Mouse (Mus musculus) liver, embryonic 15.5 days (tissue): ENCODE measurements around the gene Gp5. TPM values are rescaled to one million over a fixed set of nuclear protein-coding genes. Genes with fewer than 3 reads are reported as not detected.
A peak's percentile ranks its signal among the peaks of the same experiment; 100 is the strongest.

Source experiments
- ATAC-seq: fragments of 200-750 bp; cut with Nextera tagmentation; 2 replicates; pipeline ENCODE4 v1.8.0; 2017; ENCODE audit warnings: moderate number of reproducible peaks, mild to moderate bottlenecking, moderate library complexity; ENCODE audit not compliant: insufficient read depth
- H3K27ac ChIP-seq: fragments of 300-500 bp; sonication (generic); replicated peaks from 2 replicates; pipeline ENCODE4 v1.5.1; 2015; ENCODE audit warnings: mild to moderate bottlenecking, inconsistent platforms
- H3K27me3 ChIP-seq: fragments of 300-500 bp; sonication (generic); 2 replicates; pipeline ENCODE4 v1.6.1; 2015; ENCODE audit warnings: mild to moderate bottlenecking, inconsistent platforms
- H3K36me3 ChIP-seq: fragments of 300-500 bp; sonication (generic); replicated peaks from 2 replicates; pipeline ENCODE4 v1.6.1; 2015; ENCODE audit warnings: moderate library complexity, mild to moderate bottlenecking, inconsistent platforms
- H3K4me1 ChIP-seq: fragments of 300-500 bp; sonication (generic); replicated peaks from 2 replicates; pipeline ENCODE4 v1.6.1; 2015; ENCODE audit warnings: inconsistent platforms
- H3K4me2 ChIP-seq: fragments of 300-500 bp; sonication (generic); 2 replicates; pipeline ENCODE4 v1.6.1; 2015; ENCODE audit warnings: moderate library complexity, mild to moderate bottlenecking, inconsistent platforms
- H3K4me3 ChIP-seq: fragments of 300-500 bp; sonication (generic); replicated peaks from 2 replicates; pipeline ENCODE4 v1.5.1; 2015; ENCODE audit warnings: mild to moderate bottlenecking, inconsistent platforms
- H3K9ac ChIP-seq: fragments of 300-500 bp; sonication (generic); 2 replicates; pipeline ENCODE4 v1.6.1; 2015; ENCODE audit warnings: moderate library complexity, mild to moderate bottlenecking, inconsistent platforms
- H3K9me3 ChIP-seq: fragments of 300-500 bp; sonication (generic); replicated peaks from 2 replicates; pipeline ENCODE4 v1.6.1; 2016; ENCODE audit warnings: inconsistent platforms
- WGBS: fragments of 180-500 bp; shearing (Covaris S2); methylation state at CpG from one replicate; pipeline ENCODE4 v1.1.7; 2015; ENCODE audit warnings: mixed read lengths; ENCODE audit not compliant: insufficient replicate concordance; 5-methylcytosine and 5-hydroxymethylcytosine counted together
- polyA plus RNA-seq: library from polyadenylated mRNA; unstranded; fragments of >200 nt; fragmentation: Nextera tagmentation; extraction: Ambion mirVana; gene quantifications from 2 replicates; pipeline ENCODE4 v1.2.1, GENCODE M21; 2015

Gene Gp5
- polyA plus RNA-seq, 1 experiment from 2014 or later: 11.8 TPM

DNA sequence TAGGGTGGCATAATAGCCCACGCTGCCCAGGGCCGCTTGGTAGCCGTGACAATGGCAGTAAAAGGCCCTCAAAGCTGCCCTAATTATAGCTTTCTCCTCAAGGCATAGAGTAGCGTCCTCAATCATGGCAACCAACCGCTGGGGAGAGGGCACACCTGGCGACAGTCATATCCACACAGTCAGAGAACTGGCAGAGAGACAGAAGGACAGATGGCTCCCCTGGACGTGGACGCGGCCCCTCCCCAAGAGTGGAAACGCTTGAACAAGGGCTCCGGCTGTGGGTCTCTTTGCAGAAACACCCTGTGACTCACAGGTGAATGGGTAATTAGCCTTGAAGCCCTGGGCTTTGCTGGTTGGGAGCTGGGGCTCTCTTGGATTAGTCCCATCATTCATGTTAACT, 32.2 kb downstream of the Gp5 start:
- Histone ChIP-seq H3K36me3 (no peaks in the 10 kb centered on the region), H3K4me2 (no peak overlapping the region), H3K9me3 (no peaks in the 10 kb centered on the region), H3K9ac (no peak overlapping the region), H3K4me1 (peaks cover 6% of the 10 kb centered on the region; the same call in 1 of the 2 replicates), H3K27ac (no peak overlapping the region), H3K27me3 (peaks cover 33% of the 10 kb centered on the region), H3K4me3 (no peak overlapping the region)
- no peak for ATAC-seq
- WGBS: 68% methylated on average over 11 of the region's 11 CpGs

DNA sequence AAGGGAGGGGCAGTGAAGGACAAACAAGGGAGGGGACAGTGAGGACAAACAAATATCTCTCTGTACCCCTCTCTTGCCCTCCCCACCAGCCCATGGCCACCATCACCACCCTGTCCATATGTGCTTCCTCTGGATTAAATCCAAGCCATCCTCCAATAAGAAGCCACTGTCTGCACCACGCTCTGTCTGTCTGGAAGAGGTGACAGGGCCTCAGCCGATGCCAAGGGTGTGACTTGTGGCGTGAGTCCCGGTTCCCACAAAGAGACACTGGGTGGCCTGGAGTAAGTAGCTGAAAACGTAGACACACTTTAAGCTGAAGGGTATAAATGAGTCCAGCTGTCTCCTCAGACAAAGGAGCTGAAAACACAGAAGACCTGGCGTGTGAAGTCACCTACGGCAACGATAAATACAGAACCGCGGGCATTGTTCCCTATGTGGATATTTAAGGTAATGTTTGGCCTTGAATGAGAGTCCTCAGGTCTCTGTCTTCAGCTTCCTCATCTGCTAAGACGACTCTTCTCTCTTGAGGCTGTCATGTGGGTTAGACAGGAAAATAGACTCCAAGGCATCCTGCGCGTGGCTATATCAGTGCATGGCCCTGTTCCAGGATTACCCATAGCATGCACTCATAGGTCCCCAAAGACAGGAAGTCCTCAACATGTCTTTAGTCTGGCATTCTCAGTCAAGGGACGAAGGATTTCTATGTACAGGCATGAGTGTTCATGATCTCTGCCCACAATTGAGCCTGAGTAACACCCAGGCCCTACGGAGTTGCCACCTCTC, 34.8 kb downstream of the Gp5 start:
- Histone ChIP-seq H3K4me1 (no peaks in the 10 kb centered on the region), H3K4me2 (no peak overlapping the region), H3K27ac (no peak overlapping the region), H3K9ac (no peak overlapping the region), H3K36me3 (no peaks in the 10 kb centered on the region), H3K4me3 (no peak overlapping the region), H3K27me3 (peaks cover 8% of the 10 kb centered on the region; the same call in 1 of the 2 replicates), H3K9me3 (no peaks in the 10 kb centered on the region)
- 63% methylated on average over 15 of the region's 15 CpGs for WGBS
- ATAC-seq: no peak

GRCm38 (mm10) chr16:30273065-30273464, 37.5 kb downstream of the Gp5 start:
- 67% methylated on average over 8 of the region's 8 CpGs for WGBS
- Histone ChIP-seq H3K27ac (no peak overlapping the region), H3K4me2 (no peak overlapping the region), H3K9ac (no peak overlapping the region), H3K27me3 (no peaks in the 10 kb centered on the region), H3K4me1 (no peaks in the 10 kb centered on the region), H3K9me3 (no peaks in the 10 kb centered on the region), H3K36me3 (no peaks in the 10 kb centered on the region), H3K4me3 (no peak overlapping the region)
- ATAC-seq: no peak

DNA sequence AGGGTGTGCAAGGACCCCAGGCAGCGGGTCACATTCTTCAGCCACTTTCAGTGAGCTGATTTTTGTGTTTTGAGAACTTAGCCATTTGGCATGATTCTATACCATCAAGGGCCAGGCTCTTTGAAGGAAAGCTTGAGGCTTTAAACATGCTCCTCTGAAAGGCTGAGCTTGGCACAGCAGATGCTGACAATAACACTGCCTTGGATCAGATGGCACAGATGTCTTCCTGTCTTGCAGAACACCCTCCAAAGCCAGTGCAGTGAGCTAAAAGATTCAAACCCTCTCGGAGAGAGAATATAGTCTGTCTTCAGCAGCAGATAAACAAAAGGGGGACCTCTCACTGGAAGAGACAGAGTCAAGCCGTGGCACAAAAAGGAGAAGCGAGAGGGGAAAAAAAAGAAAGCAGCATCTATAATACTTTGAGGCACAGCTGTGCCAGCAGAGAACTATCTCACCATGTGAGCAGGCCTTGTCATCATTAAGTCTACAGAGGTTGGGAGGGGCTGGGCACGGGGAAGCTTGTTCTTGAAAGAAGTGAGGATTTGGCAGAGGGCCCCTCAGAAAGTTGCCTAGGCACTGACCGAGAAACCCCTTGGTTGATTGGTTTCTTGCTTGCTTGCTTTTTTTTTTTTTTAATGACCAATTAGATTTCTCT, 38.5 kb downstream of the Gp5 start:
- ATAC-seq: no peak
- H3K9me3 ChIP-seq: no peaks in the 10 kb centered on the region
- no peak overlapping the region for H3K27ac ChIP-seq

GRCm38 (mm10) chr16:30271223-30271761, 39.3 kb downstream of the Gp5 start:
- no peaks in the 10 kb centered on the region for H3K9me3 ChIP-seq
- ATAC-seq: no peak
- no peak overlapping the region for H3K9ac ChIP-seq
- H3K36me3 ChIP-seq: no peaks in the 10 kb centered on the region
- H3K27ac ChIP-seq: no peak overlapping the region
- 54% methylated on average over 8 of the region's 8 CpGs for WGBS
- no peak overlapping the region for H3K4me2 ChIP-seq
- no peak overlapping the region for H3K4me3 ChIP-seq
- no peaks in the 10 kb centered on the region for H3K27me3 ChIP-seq
- no peaks in the 10 kb centered on the region for H3K4me1 ChIP-seq

More for the DNA sequence above, 38.5 kb downstream of the Gp5 start:
- Histone ChIP-seq H3K27me3 (no peaks in the 10 kb centered on the region), H3K4me3 (no peak overlapping the region), H3K4me2 (no peak overlapping the region), H3K4me1 (no peaks in the 10 kb centered on the region), H3K36me3 (no peaks in the 10 kb centered on the region), H3K9ac (no peak overlapping the region)
- 51% methylated on average over 6 of the region's 6 CpGs for WGBS

DNA sequence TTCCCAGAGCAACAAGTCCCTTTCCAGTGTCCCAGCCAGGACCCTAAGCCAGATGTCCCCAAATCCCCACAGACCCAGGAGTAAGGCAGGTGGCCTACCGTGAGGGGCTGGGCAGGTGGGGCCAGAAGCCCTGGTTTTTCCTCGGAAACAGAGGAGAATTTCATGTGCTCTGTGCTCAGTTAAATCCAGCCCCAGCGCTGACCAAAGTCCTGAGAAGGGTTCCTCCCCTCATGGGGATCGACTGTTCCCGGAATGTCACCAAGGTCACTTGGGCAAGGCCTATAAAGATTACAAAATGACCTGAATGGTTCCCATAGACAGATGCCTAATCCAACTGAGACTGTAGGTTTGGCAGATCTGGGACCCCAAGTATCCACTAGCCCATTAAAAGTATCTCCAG, 43.2 kb downstream of the Gp5 start, which contains the start of gene Cpn2:
Gene Cpn2, minus strand, starts transcription at position 141 of the 400 bp plus-strand sequence.
- H3K9me3 ChIP-seq: no peaks in the 10 kb centered on the region
- peak within 1 kb of the TSS; percentile 39; the same call in 1 of the 2 replicates for H3K9ac ChIP-seq
- 0 out of 2 replicates have a peak, but pooled peaks cover 2% of the 10 kb centered on the region for H3K4me1 ChIP-seq
- H3K4me2 ChIP-seq: peak within 1 kb of the TSS; percentile 52
- peak; percentile 51; the same call in 1 of the 2 replicates for ATAC-seq
- H3K27me3 ChIP-seq: no peaks in the 10 kb centered on the region
- peak within 1 kb of the TSS; percentile 66 for H3K27ac ChIP-seq
- WGBS: 58% methylated on average over 5 of the region's 5 CpGs
- peak within 1 kb of the TSS; percentile 42 for H3K4me3 ChIP-seq
- no peaks in the 10 kb centered on the region for H3K36me3 ChIP-seq

GRCm38 (mm10) chr16:30266561-30266960, 44.0 kb downstream of the Gp5 start:
- H3K27ac ChIP-seq: no peak overlapping the region
- H3K36me3 ChIP-seq: no peaks in the 10 kb centered on the region
- peak overlapping the region; percentile 52 for H3K4me2 ChIP-seq
- no peaks in the 10 kb centered on the region for H3K9me3 ChIP-seq
- H3K27me3 ChIP-seq: no peaks in the 10 kb centered on the region
- 0 out of 2 replicates have a peak, but pooled peaks cover 2% of the 10 kb centered on the region for H3K4me1 ChIP-seq
- WGBS: 65% methylated on average over 5 of the region's 5 CpGs
- H3K9ac ChIP-seq: no peak overlapping the region
- peak overlapping the region; percentile 42 for H3K4me3 ChIP-seq
- no peak for ATAC-seq

DNA sequence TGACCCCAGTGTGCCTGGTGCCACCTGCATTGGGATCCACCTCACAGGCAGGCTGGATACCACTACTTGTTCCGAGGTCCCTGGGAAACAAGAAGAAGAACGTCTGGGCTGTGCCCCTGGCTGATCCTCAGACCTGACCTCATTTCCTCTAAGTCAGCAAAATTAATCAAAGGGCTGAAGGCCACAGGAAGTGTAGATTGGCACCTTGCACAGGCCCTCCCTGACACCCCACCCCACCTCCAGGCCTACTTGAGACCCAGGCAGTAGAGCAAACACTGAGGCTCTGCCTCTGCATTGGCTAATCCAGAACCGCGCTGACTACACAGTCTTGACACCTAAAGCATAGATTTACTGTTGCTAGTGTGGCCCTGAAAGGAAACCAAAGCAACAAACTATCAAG, 45.0 kb downstream of the Gp5 start:
- no peak overlapping the region for H3K27ac ChIP-seq
- H3K9me3 ChIP-seq: no peaks in the 10 kb centered on the region
- no peak for ATAC-seq
- no peaks in the 10 kb centered on the region for H3K27me3 ChIP-seq
- H3K4me3 ChIP-seq: no peak overlapping the region
- H3K4me2 ChIP-seq: peak overlapping the region; percentile 27
- WGBS: 30% methylated on average over 4 of the region's 4 CpGs
- no peak overlapping the region for H3K9ac ChIP-seq
- no peaks in the 10 kb centered on the region for H3K36me3 ChIP-seq
- 0 out of 2 replicates have a peak, but pooled peaks cover 2% of the 10 kb centered on the region for H3K4me1 ChIP-seq

GRCm38 (mm10) chr16:30263156-30263555, 47.4 kb downstream of the Gp5 start:
- Histone ChIP-seq H3K4me1 (peaks cover 6% of the 10 kb centered on the region; the same call in 1 of the 2 replicates), H3K4me2 (no peak overlapping the region), H3K9ac (no peak overlapping the region), H3K9me3 (no peaks in the 10 kb centered on the region), H3K4me3 (no peak overlapping the region), H3K27ac (no peak overlapping the region), H3K36me3 (no peaks in the 10 kb centered on the region), H3K27me3 (no peaks in the 10 kb centered on the region)
- no peak for ATAC-seq
- 43% methylated on average over 4 of the region's 4 CpGs for WGBS

DNA sequence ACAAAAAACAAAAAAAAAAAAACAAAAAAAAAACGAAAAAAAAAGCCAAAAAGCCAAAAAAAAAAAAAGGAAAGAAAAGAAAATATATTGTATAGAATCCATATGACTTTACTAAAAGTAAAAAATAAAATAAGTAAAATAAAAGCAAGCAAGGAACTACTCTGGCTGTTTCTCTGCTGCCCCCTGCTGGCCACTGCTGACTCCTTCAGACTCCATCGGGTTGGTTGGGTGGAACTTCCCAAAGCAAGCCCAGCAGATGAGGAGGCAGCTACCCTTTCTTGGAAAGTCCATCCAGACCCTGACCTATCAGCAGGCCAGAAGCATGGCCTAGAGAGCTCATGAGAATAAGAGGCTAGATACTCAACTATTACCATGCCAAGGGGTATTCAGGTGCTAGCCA, 47.9 kb downstream of the Gp5 start:
- H3K9ac ChIP-seq: no peak overlapping the region
- no peaks in the 10 kb centered on the region for H3K27me3 ChIP-seq
- ATAC-seq: no peak
- no peak overlapping the region for H3K27ac ChIP-seq
- H3K4me1 ChIP-seq: peaks cover 10% of the 10 kb centered on the region
- no peaks in the 10 kb centered on the region for H3K9me3 ChIP-seq
- H3K4me3 ChIP-seq: no peak overlapping the region
- 0% methylated on average over 2 of the region's 2 CpGs for WGBS
- no peaks in the 10 kb centered on the region for H3K36me3 ChIP-seq
- no peak overlapping the region for H3K4me2 ChIP-seq

DNA sequence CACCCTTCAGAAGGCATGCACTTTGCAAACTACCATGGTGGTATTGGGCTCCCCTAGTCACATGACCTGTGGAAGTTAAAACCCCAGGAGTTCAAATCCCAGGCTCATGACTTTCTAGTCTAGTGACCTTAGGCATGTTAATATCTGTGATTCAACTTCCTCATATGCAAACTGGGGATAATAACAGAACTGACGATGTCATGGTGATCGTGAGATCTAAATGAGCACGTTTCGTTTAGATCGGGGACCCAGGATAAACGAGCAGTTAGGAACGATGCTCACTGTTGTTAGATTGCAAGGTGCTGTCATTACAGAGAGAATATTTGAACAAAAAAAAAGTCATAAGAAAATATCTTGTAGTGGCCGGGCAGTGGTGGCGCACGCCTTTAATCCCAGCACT, 48.4 kb downstream of the Gp5 start:
- no peak for ATAC-seq
- Histone ChIP-seq H3K4me1 (peaks cover 14% of the 10 kb centered on the region), H3K27me3 (no peaks in the 10 kb centered on the region), H3K9ac (no peak overlapping the region), H3K9me3 (no peaks in the 10 kb centered on the region), H3K4me2 (no peak overlapping the region), H3K27ac (no peak overlapping the region), H3K4me3 (no peak overlapping the region), H3K36me3 (no peaks in the 10 kb centered on the region)
- WGBS: 63% methylated on average over 10 of the region's 10 CpGs
